Mouse (Mus musculus) right cerebral cortex, postnatal 10 days (tissue): ENCODE results near the gene Scrn2.
A peak's percentile ranks its signal among the peaks of the same experiment; 100 is the strongest.

Experiments
- DNase-seq, 2 experiments: peaks; one replicate each; pipeline ENCODE4 v3.0.0; 2021; ENCODE audit warnings: low spot score in 2 of 2

Scrn2 gene

GRCm38 (mm10) chr11:97050216-97050943, 20.6 kb downstream of the Scrn2 start, which contains the start of gene Osbpl7:
TSS of gene Osbpl7 (plus strand) at chr11:97050628.
- peak; percentile 89 to 91 for DNase-seq

DNA sequence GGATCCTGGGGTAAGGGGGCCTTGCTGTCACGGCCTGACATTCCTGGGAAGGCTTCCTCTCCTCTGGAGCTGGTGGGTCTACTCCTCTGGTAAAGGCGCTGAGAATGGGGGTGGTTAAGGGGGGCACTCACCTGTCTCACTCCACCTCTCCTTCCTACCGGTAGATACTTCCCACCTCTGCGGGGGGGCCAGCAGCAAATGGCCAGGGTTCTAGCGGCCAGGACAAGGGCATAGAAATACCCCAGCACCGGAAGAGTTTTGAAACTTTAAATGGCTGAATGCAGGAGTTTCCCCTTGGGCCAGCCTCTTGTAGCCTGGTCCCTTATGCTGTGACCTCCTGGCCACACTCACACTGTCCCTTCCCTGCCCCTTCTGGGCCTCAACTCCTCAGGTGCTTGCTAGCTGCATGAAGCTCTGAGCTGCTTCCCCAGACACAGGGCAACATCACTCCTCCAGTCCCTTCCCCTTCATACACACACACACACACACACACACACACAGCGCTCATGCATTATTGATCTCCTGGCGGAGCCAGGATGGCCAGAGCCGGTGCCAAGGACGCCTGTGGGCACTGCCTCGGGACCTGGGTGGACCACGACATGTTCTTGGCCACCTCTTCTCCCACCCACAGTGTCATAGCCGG, 21.3 kb downstream of the Scrn2 start:
- DNase-seq = no peak

DNA sequence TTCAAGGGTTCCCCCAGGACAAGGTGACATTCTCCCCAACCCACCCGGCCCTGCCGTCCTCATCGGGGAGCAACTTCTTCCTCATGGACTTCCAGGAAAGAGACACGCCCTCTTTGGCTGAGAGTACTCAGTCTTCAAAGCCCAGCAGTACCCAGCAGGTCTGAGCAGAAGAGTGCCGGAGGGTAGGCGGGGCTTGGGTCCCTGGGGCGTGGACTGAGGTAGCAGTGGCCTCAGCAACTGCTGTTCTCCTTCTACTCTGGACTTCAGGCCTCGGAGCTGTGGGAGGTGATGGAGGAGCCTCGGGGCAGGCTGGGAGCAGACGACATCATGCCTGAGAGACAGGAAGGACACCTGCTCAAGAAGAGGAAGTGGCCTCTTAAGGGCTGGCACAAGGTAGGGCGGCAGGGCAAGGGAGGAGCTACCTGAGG, 22.5 kb downstream of the Scrn2 start:
- DNase-seq = no peak

DNA sequence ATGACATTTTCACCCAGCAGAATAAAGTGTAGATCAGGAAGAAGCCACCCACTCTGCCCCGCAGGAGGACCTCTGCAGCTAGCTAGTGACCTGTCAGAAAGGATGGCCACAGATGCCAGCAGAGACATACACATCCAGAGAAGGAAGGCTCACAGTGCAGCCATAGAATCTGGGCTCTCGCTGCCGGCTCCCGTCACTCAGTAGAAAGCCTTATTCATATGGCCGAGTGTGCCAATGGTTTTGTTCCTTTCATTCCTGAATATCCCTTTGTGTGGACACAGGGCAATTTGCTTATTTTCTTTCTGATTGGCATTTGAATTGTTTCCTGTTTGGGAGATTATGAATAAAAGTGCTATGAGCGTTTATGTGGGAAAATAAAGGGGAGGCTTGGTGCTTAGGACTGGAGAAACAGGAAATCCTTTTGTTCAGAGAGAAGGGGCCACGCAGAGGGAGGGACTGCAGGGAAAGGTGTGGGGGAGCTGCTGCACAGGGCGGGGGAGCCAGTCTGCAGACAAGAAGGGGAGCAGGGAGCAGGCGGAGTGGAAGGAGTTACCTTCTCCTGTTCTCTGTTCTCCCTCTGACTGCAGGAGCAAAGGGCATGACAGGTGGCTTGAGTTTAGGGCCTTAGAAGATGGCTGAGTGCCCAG, 33.7 kb downstream of the Scrn2 start:
- DNase-seq = no peak

DNA sequence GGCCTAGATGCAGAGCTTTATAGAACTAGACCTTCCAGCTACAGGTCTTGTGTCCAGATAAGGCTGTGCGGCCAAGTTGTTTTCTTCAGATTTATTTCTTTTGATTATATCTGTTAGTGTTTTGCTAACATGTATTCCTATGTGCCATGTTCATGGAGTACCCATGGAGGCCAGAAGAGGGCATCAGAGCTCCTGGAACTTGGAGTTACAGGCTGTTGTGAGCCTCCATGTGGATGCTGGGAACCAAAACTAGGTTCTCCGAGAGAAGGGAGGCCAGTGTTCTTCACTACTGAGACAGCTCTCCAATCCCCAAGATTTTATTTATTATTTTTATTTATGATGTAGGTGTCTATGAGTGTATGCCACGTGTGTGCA, 34.2 kb downstream of the Scrn2 start:
- no peak for DNase-seq

DNA sequence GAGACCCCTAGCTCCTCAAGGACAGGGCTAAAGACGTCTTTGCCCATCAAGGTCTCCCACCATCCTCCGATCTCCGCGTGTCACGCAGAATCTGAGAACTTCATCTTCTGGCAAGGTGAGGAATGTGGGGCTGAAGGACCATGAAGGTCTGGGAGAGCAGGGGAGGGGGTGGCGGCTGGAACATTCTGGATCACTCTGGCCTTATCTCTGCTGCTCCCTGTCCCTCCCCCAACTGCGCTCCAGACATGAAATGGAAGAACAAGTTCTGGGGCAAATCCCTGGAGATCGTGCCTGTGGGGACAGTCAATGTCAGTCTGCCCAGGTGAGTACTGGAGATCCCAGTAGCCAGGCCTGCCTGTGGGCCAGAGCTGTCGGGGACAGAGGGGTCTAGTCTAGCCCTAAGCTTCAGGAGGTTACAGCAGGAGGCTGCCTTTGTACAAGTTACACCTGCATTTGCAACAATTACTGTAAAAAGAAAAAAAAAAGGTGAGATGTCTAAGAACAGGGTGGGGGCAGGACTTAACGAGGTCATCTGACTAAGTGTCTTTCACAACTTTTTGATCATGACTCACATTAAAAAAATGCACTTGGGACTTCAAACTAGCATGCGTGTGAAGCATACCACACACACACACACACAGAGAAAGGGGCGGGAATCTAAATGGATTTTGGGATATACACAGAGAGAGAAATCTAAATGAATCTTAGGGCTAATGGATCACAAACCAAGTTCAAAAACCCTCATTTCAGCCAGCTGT, 36.0 kb downstream of the Scrn2 start:
- DNase-seq = no peak

GRCm38 (mm10) chr11:97066656-97067360, 37.1 kb downstream of the Scrn2 start:
- no peak for DNase-seq

DNA sequence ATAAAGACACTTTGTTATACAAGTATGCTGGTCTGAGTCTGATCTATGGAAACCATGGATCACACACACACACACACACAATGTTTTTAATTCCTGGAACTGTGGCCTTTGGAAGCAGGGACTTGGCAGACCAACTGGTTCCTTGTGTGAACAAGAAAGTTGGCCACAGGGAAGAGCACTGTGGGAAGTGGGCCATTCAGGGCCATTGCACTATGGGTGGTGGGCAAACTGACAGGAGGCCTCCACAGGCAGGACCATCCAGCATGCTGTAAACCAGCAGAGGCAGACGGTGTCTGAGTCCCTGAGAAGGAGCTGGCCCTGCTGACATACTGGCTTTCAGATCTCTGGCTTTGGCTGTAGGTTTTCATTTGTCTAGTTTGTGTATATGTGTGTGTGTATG, 39.6 kb downstream of the Scrn2 start:
- DNase-seq = no peak

- no peak for DNase-seq
Measured at GRCm38 (mm10) chr11:97069770-97070169, 40.0 kb downstream of the Scrn2 start.

DNA sequence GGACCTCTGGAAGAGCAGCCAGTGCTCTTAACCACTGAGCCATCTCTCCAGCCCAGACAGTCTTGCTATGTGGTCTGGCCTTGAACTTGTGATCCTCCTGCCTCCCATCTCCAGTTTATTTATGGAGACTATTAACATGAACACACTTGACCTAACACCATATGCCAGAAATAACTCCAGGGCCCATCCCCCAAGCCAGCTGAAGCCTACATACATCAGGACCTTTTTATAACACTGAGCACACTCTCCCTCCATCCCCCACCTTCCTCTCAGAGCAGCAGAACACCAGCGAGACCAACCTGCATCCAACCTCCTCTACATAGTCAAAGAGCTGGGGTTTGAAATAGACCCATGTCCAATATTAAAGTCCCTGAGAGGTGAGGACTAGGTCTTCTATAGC, 41.4 kb downstream of the Scrn2 start:
- DNase-seq = no peak

DNA sequence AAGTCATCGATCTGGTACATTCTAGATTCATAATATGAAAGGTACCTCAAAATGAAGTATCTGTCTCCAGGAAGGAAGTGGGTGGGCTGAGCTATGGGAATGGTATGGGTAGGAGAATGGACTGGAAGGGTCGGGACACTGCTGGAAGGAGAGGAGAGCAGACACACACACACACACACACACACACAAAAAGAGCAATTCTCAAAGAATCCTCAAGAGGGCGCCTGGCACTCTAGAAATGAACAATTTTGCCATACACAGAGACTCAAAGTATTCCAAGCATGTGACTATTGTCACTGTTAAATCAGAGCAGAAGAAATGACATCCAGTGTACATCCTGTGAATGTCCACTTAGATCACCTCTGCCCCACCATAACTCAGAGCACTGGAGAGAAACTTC, 42.8 kb downstream of the Scrn2 start:
- peak; percentile 65 to 72 for DNase-seq

- DNase-seq = no peak
Measured at GRCm38 (mm10) chr11:97074235-97074634, 44.5 kb downstream of the Scrn2 start.

DNA sequence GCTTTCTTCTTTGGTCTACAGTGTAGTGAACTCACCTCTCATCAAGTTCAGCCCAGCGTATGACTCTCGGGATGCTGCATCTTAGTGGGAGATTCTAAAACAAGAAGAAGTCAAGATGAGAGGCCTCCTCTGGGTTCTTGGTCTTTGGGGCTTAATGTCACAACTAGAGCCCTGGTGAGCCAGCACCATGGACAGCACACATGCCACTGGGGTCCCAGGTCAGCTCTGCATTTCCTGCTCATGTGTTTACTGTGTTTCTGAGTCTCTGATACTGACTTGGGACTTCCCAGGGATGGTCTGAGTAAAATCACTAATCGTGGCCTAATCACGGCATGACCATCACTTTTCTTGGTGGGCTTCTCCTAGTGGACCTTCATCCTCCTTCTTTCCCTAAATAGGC, 49.0 kb downstream of the Scrn2 start:
- DNase-seq = no peak

- DNase-seq = no peak
Measured at GRCm38 (mm10) chr11:97080291-97080690, 50.6 kb downstream of the Scrn2 start.

DNA sequence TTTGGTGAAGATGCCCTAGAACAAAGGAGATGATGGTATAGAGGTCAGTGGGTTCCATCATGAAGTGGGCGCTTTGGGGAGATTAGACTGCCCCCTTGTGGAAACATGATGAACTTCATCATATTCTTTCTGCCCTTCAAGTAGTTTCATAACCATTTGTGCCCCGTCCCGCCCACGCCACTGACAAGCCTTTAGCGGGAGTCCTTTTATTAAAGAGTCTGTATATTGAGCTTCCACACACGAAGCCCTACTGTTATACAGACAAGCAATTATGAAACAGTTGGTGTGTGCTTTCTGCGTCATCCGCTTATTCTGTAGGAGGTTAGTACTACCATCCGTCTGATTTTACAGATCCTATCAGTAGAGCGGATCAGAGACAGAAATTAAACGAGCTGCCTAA, 53.2 kb downstream of the Scrn2 start:
- no peak for DNase-seq
